Mouse (Mus musculus) C2C12 (cell line): Measurements from ENCODE around the gene Olfr683.

ENCODE experiments used
- CTCF ChIP-seq: IDR thresholded peaks from one replicate; pipeline ENCODE4 v1.5.1; 2011; ENCODE audit not compliant: control insufficient read depth, insufficient read depth, insufficient read length
- FOSL1 ChIP-seq: IDR thresholded peaks from one replicate; pipeline ENCODE4 v1.8.0; 2011; ENCODE audit warnings: mild to moderate bottlenecking, low read length; ENCODE audit not compliant: poor library complexity, insufficient read depth, severe bottlenecking
- MAX ChIP-seq: IDR thresholded peaks from one replicate; pipeline ENCODE4 v1.6.1; 2011; ENCODE audit warnings: mild to moderate bottlenecking, control low read depth
- MYOD1 ChIP-seq: IDR thresholded peaks from one replicate; pipeline ENCODE4 v1.6.1; 2011; ENCODE audit warnings: low read depth; ENCODE audit not compliant: control insufficient read depth, insufficient read length
- MYOG ChIP-seq: IDR thresholded peaks from one replicate; pipeline ENCODE4 v1.6.1; 2011; ENCODE audit not compliant: control insufficient read depth, insufficient read length; ENCODE audit errors: extremely low read depth
- USF1 ChIP-seq: IDR thresholded peaks from one replicate; pipeline ENCODE4 v1.6.1; 2011; ENCODE audit warnings: low read depth, mild to moderate bottlenecking, control low read depth, moderate library complexity

DNA sequence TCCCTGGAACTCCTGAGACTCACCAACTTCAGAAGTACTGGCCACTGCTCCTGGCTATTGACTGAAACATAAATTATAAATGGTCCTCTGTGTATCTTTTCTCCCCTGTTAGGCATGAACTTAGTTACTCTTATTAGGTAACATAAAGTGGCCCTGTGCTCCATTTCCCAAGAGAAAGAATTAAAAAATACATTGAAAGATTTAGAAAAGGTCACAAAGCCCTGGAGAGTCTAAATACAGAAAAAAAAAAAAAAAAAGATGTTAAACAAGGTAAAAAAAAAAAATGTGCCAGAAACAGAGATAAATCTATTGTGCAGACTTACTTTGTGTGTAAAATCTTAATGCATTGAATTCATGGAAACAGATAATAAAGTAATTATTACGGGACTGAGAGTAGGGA, 16.7 kb upstream of the Olfr683 start, which contains the start of gene Olfr684:
- TF ChIP-seq CTCF (no peak), FOSL1 (no peak), MYOD1 (no peak), MAX (no peak), USF1 (no peak), MYOG (no peak)
